Mouse (Mus musculus): ENCODE data around the gene Ep300.
"Not testable (repeated sequence)": the region's sequence is repeated elsewhere in the genome, so short reads cannot be mapped to it uniquely, and the experiment has no call there.

Gene Ep300

GRCm38 (mm10) chr15:81700601-81701000, 115.5 kb downstream of the Ep300 start:
- DNase-seq (ENCODE audit: low read depth, low spot score): no peak

DNA sequence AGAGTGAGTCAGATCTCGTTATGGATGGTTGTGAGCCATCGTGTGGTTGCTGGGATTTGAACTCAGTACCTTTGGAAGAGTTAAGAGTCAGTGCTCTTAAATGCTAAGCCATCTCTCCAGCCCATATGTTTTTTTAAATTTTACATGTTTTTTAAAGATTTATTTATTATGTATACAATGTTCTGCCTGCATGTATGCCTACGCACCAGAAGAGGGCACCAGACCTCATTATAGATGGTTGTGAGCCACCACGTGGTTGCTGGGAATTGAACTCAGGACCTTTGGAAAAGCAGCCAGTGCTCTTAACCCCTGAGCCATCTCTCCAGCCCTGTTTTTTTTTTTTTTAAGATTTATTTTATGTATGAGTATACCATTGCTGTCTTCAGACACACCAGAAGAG, 116.2 kb downstream of the Ep300 start:
- DNase-seq (ENCODE audit: low read depth, low spot score): not testable (repeated sequence)

Measured in forelimb bud, embryonic 11.5 days (tissue).